Mouse (Mus musculus) erythroblast, embryonic 14.5 days (primary cell): ENCODE measurements at regions not wholly inside any gene's neighbourhood (a gene's known extent, or its start where the extent isn't known, plus 50 kb on each side); places are given as distances from the start of the nearest gene placed in this dataset.
"Not testable (repeated sequence)": the region's sequence is repeated elsewhere in the genome, so short reads cannot be mapped to it uniquely, and the experiment has no call there.

Experiments used
- H3K27me3 ChIP-seq: 2 replicates; pipeline ENCODE4 v1.6.1; 2012; ENCODE audit warnings: inconsistent platforms; ENCODE audit not compliant: control insufficient read depth
- H3K36me3 ChIP-seq: 2 replicates; pipeline ENCODE4 v1.6.1; 2012; ENCODE audit warnings: mild to moderate bottlenecking, inconsistent platforms; ENCODE audit not compliant: control insufficient read depth
- H3K4me1 ChIP-seq: 2 replicates; pipeline ENCODE4 v1.6.1; 2012; ENCODE audit warnings: inconsistent platforms; ENCODE audit not compliant: control insufficient read depth
- H3K4me3 ChIP-seq: replicated peaks from 2 replicates; pipeline ENCODE3; 2012; ENCODE audit warnings: moderate library complexity, mild to moderate bottlenecking, inconsistent platforms
- H3K9me3 ChIP-seq: 2 replicates; pipeline ENCODE4 v1.6.1; 2012; ENCODE audit warnings: low read length, inconsistent platforms, mixed read lengths; ENCODE audit not compliant: control insufficient read depth
- GATA1 ChIP-seq: IDR thresholded peaks from 2 replicates; pipeline ENCODE4 v1.6.1; 2012; ENCODE audit warnings: low read length, inconsistent platforms, mixed read lengths
- TAL1 ChIP-seq: IDR thresholded peaks from 3 replicates; pipeline ENCODE4 v1.6.1; 2012; ENCODE audit warnings: low read length, inconsistent platforms, mixed read lengths

DNA sequence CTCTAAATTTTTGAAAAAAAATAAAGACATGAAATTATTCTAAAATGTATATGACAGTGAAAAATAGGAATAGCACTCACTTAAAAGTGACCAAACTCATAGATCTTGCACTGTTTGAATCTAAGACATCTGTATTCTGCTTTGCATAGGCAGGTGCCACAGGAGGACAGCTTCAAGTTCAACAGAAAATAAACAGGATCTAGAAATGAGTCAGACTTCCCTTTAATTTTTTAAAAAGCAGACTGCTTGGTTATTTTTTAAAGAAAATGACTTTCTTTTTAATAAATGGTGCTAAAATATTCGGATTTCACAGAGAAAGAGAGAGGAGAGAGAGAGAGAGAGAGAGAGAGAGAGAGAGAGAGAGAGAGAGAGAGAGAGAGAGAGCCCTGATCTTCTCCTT lies 123.8 kb upstream of the Myt1l start:
- Histone ChIP-seq H3K4me1 (no peaks in the 10 kb centered on the region), H3K36me3 (no peaks in the 10 kb centered on the region), H3K27me3 (no peaks in the 10 kb centered on the region), H3K9me3 (no peaks in the 10 kb centered on the region), H3K4me3 (no peak overlapping the region)
- TF ChIP-seq TAL1 (no peak), GATA1 (no peak)

DNA sequence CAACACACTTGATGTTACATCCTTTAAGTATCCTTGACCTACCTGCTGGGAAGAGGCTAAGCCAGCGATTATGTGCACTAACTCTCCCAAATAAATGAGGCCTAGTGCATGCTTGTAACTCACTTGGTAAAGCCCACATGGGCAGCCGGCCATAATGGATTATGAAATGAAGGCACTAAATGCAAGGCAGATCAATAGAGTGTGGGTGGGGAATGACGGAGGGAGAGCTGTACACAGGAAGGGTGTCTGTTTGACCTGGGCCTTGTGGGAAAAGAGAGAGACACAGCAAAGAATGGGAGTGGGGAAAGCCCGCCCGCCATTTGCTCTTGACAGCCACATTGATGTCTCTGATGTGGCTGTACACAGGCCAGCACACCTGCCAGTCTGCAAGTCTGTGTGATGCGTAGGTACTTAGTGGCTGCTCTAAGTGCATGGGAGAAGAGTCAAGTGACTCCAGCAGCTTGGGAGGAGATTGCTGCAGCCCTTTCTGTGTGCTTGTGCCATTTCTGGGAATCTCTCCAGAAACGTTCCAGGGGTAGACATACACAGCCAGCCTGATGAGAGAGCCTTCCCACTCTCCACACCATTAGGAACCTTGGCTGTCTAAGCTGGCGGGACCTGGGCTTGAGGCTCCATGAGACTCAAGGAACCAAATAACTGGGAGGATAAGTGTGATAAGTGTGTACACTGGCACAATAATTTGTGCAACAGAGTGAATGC lies 118.7 kb upstream of the Myt1l start:
- Histone ChIP-seq H3K4me1 (no peaks in the 10 kb centered on the region), H3K9me3 (no peaks in the 10 kb centered on the region; the same call in 1 of the 2 replicates)
- TF ChIP-seq GATA1 (no peak), TAL1 (no peak)

DNA sequence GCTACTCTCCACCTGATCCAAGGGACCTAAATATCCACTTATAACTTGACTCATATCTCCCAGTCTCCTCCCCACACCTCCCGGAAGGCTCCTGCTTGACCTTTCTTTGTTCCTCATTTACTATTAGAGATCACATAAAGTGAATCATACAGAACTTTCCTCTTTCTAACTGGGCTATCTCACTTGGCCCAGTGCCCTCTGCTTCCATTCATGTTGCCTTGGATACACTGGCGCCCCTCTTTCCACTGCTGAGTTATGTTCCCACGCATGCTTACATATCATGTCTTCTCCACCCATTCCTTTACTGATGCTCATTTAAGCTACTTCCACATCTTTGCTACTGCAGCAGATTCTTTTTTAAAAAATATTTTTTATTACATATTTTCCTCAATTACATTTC lies 94.2 kb upstream of the Myt1l start:
- H3K27me3 ChIP-seq = no peaks in the 10 kb centered on the region
- TF ChIP-seq GATA1 = no peak
- TF ChIP-seq TAL1 = no peak
- no peaks in the 10 kb centered on the region for H3K36me3 ChIP-seq
- no peaks in the 10 kb centered on the region for H3K4me1 ChIP-seq
- H3K4me3 ChIP-seq = no peak overlapping the region
- H3K9me3 ChIP-seq = peaks cover 3% of the 10 kb centered on the region

More for the DNA sequence above, 118.7 kb upstream of the Myt1l start:
- H3K4me3 ChIP-seq = no peak overlapping the region
- no peaks in the 10 kb centered on the region for H3K36me3 ChIP-seq
- H3K27me3 ChIP-seq = no peaks in the 10 kb centered on the region

DNA sequence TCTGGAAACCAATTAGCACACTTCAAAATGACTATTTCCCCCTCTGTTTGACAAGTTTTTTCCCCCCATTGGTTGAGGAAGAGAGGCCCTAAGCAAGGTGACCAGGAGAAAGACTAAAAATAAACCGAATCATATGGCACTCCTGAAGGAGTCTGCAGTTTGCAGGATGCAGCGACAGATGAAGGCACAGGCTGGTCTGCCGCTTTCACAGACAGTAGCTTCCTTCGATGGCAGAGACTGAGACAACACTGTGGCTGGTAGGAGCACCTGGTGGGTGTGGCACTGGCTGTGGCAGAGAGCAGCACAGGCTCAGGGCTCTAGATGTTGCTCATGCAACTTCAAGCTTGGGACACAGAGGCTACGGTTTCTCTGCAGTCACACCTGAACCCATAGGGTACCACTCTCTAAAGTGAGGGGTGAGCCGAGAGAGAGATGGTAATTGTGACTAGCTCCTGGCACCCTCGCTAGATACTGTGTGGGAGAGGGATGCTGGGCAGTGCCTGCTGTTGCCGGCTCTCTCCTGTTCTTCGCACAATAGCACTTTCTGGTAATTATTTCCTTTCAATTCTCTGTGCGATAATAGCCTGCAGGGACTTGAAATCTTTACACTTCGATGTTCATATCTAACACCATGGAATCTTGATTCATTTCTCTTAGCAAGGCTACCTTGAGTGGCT lies 88.7 kb upstream of the Myt1l start:
- Histone ChIP-seq H3K4me3 (no peak overlapping the region), H3K4me1 (no peaks in the 10 kb centered on the region), H3K9me3 (no peaks in the 10 kb centered on the region; the same call in 1 of the 2 replicates), H3K27me3 (no peaks in the 10 kb centered on the region), H3K36me3 (no peaks in the 10 kb centered on the region)
- TF ChIP-seq TAL1 (no peak), GATA1 (no peak)

DNA sequence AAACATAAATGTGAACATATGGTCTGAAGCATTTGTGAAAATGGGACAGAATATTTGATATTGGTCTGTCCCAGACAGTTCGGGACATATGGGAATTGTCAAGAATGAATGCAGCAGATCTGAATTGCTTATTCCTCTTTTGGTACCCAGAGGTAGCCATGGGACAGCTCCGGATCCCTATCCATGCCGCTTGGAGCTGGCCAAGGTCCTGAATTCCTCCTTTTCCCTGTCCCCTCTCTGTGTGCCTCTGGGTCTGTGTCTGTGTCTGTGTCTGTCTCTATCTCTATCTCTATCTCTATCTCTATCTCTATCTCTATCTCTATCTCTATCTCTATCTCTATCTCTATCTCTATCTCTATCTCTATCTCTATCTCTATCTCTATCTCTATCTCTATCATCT lies 63.0 kb upstream of the Myt1l start:
- not testable (repeated sequence) for H3K9me3 ChIP-seq, H3K27me3 ChIP-seq, H3K4me1 ChIP-seq, H3K36me3 ChIP-seq, H3K4me3 ChIP-seq
